Mouse (Mus musculus) cerebellum, postnatal 10 days (tissue): ENCODE results near the gene Grin2a.
A peak's percentile ranks its signal among the peaks of the same experiment; 100 is the strongest.

Source experiments
- DNase-seq, 2 experiments: peaks; one replicate each; pipeline ENCODE4 v3.0.0; 2021; ENCODE audit warnings: mixed read lengths in 2 of 2

The Grin2a gene

GRCm38 (mm10) chr16:9749661-9750060 lies 245.7 kb downstream of the Grin2a start:
- peak in 1 of 2 experiments; percentile 22 for DNase-seq

GRCm38 (mm10) chr16:9742443-9742842 lies 252.9 kb downstream of the Grin2a start:
- DNase-seq: no peak

GRCm38 (mm10) chr16:9738679-9739078 lies 256.7 kb downstream of the Grin2a start:
- no peak for DNase-seq

- peak in 1 of 2 experiments; percentile 33 for DNase-seq
These were observed 258.2 kb downstream of the Grin2a start for GRCm38 (mm10) chr16:9737131-9737530.

GRCm38 (mm10) chr16:9735365-9736080 lies 259.8 kb downstream of the Grin2a start:
- peak; percentile 86 to 89 for DNase-seq

- peak; percentile 67 to 70 for DNase-seq
These were observed 267.8 kb downstream of the Grin2a start for GRCm38 (mm10) chr16:9727603-9728002.

GRCm38 (mm10) chr16:9725578-9726113 lies 269.7 kb downstream of the Grin2a start:
- DNase-seq: peak; percentile 38 to 58

GRCm38 (mm10) chr16:9711398-9711797 lies 284.0 kb downstream of the Grin2a start:
- no peak for DNase-seq

GRCm38 (mm10) chr16:9709921-9710320 lies 285.4 kb downstream of the Grin2a start:
- DNase-seq: no peak

GRCm38 (mm10) chr16:9697141-9697540 lies 298.2 kb downstream of the Grin2a start:
- no peak for DNase-seq

- no peak for DNase-seq
These were observed 301.3 kb downstream of the Grin2a start for GRCm38 (mm10) chr16:9694081-9694480.

GRCm38 (mm10) chr16:9688523-9689140 lies 306.7 kb downstream of the Grin2a start:
- DNase-seq: no peak

GRCm38 (mm10) chr16:9680572-9680971 lies 314.8 kb downstream of the Grin2a start:
- no peak for DNase-seq

- no peak for DNase-seq
These were observed 315.4 kb downstream of the Grin2a start for GRCm38 (mm10) chr16:9679994-9680393.

GRCm38 (mm10) chr16:9678750-9679149 lies 316.6 kb downstream of the Grin2a start:
- no peak for DNase-seq

GRCm38 (mm10) chr16:9672390-9672789 lies 323.0 kb downstream of the Grin2a start:
- no peak for DNase-seq

GRCm38 (mm10) chr16:9671222-9671621 lies 324.1 kb downstream of the Grin2a start:
- no peak for DNase-seq

GRCm38 (mm10) chr16:9670750-9671161 lies 324.6 kb downstream of the Grin2a start:
- DNase-seq: peak; percentile 19 to 26

GRCm38 (mm10) chr16:9665896-9666295 lies 329.5 kb downstream of the Grin2a start:
- peak; percentile 34 to 42 for DNase-seq

GRCm38 (mm10) chr16:9664060-9664459 lies 331.3 kb downstream of the Grin2a start:
- no peak for DNase-seq

- no peak for DNase-seq
These were observed 331.9 kb downstream of the Grin2a start for GRCm38 (mm10) chr16:9663508-9663907.

GRCm38 (mm10) chr16:9625652-9626444 lies 369.5 kb downstream of the Grin2a start:
- no peak for DNase-seq

- DNase-seq: no peak
These were observed 371.0 kb downstream of the Grin2a start for GRCm38 (mm10) chr16:9624346-9624745.
